Comparison of ENCODE assay signal across 11 mouse cellular contexts in the genomic region with DNA sequence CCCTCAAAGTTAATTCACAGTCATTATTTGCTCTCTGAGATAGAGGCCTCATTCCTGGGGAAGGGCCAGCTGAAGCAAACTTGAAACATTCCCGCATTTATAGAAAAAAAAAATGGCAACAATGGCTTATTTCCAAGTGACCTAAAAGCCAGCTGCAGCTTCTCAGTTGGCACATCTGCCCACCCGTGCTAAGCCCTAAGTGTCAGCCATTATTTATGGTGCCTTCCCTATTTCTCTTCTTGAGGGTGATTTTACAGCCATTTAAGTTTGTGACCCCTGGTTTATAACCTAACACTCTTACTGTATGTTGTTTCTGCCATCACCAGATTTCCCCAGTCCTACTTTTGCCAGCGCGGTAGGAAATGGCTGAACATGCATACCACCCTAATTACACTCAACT. TPM values are rescaled to one million over a fixed set of nuclear protein-coding genes. Genes with fewer than 3 reads are reported as not detected.
DNase-seq lines count a peak whose midpoint lies in the region; ATAC-seq lines count a peak whose summit lies in the region.
"Had no signal": no experiment of that assay in that cellular context is flagged by ENCODE, and none has a peak within 500 bp of the region (broad histone marks: within the 10 kb centered on the region; RNA-seq: fewer than 3 reads in every experiment).

No protein-coding gene starts in this region.

- peak overlapping the region; percentile 75 for H3K27ac ChIP-seq in heart, embryonic 11.5 days (ENCODE audit: low read depth, low read length)
- H3K27ac ChIP-seq in midbrain, embryonic 12.5 days (replicated peaks), result no peak overlapping the region
- no peak overlapping the region for H3K27ac ChIP-seq in midbrain, embryonic 11.5 days (ENCODE audit: low read depth, low read length)
- H3K27ac ChIP-seq in liver, embryonic 11.5 days (ENCODE audit: low read depth, low read length), result no peak overlapping the region
- H3K27ac ChIP-seq in stomach, embryonic 16.5 days (ENCODE audit: low read length), result 0 out of 2 replicates have a peak overlapping the region, but pooled peaks have one; percentile 21

- no peaks in the 10 kb centered on the region for H3K9me3 ChIP-seq in heart, embryonic 11.5 days (replicated peaks; ENCODE audit: control insufficient read depth, low read length)
- H3K9me3 ChIP-seq in midbrain, embryonic 12.5 days, result no peaks in the 10 kb centered on the region
- no peaks in the 10 kb centered on the region for H3K9me3 ChIP-seq in midbrain, embryonic 11.5 days (ENCODE audit: control insufficient read depth, low read length)
- no peaks in the 10 kb centered on the region for H3K9me3 ChIP-seq in liver, embryonic 11.5 days (ENCODE audit: control insufficient read depth, low read length)
- no peaks in the 10 kb centered on the region for H3K9me3 ChIP-seq in stomach, embryonic 16.5 days (replicated peaks; ENCODE audit: control insufficient read depth, low read length)

- no peaks in the 10 kb centered on the region for H3K27me3 ChIP-seq in heart, embryonic 11.5 days (ENCODE audit: control insufficient read depth, insufficient read depth, low read length)
- H3K27me3 ChIP-seq in midbrain, embryonic 12.5 days, result peaks cover 24% of the 10 kb centered on the region; the same call in 1 of the 2 replicates
- no peaks in the 10 kb centered on the region for H3K27me3 ChIP-seq in midbrain, embryonic 11.5 days (ENCODE audit: control insufficient read depth, insufficient read depth, low read length)
- H3K27me3 ChIP-seq in liver, embryonic 11.5 days (replicated peaks; ENCODE audit: control insufficient read depth, insufficient read depth, low read length), result no peaks in the 10 kb centered on the region
- no peaks in the 10 kb centered on the region for H3K27me3 ChIP-seq in stomach, embryonic 16.5 days (ENCODE audit: control insufficient read depth, insufficient read depth, low read length)

- H3K36me3 ChIP-seq in heart, embryonic 11.5 days (ENCODE audit: control insufficient read depth, insufficient read depth, low read length), result no peaks in the 10 kb centered on the region
- no peaks in the 10 kb centered on the region for H3K36me3 ChIP-seq in midbrain, embryonic 12.5 days
- H3K36me3 ChIP-seq in midbrain, embryonic 11.5 days (ENCODE audit: control insufficient read depth, insufficient read depth, low read length), result no peaks in the 10 kb centered on the region
- no peaks in the 10 kb centered on the region for H3K36me3 ChIP-seq in liver, embryonic 11.5 days (ENCODE audit: control insufficient read depth, insufficient read depth, low read length)
- H3K36me3 ChIP-seq in stomach, embryonic 16.5 days (ENCODE audit: control insufficient read depth, insufficient read depth, low read length), result no peaks in the 10 kb centered on the region

- H3K4me3 ChIP-seq in heart, embryonic 11.5 days (ENCODE audit: low read depth, low read length), result peak overlapping the region; percentile 55
- H3K4me3 ChIP-seq in midbrain, embryonic 12.5 days, result no peak overlapping the region
- no peak overlapping the region for H3K4me3 ChIP-seq in midbrain, embryonic 11.5 days (ENCODE audit: low read depth, low read length)
- no peak overlapping the region for H3K4me3 ChIP-seq in liver, embryonic 11.5 days (ENCODE audit: low read depth, low read length)
- no peak overlapping the region for H3K4me3 ChIP-seq in stomach, embryonic 16.5 days (replicated peaks; ENCODE audit: low read length)

- peak overlapping the region; percentile 78; the same call in 1 of the 2 replicates for H3K9ac ChIP-seq in heart, embryonic 11.5 days (ENCODE audit: low read depth, low read length)
- no peak overlapping the region for H3K9ac ChIP-seq in midbrain, embryonic 12.5 days (replicated peaks)
- no peak overlapping the region for H3K9ac ChIP-seq in midbrain, embryonic 11.5 days (ENCODE audit: low read length)
- no peak overlapping the region for H3K9ac ChIP-seq in liver, embryonic 11.5 days (ENCODE audit: low read depth, low read length)
- no peak overlapping the region for H3K9ac ChIP-seq in stomach, embryonic 16.5 days (ENCODE audit: low read length)

- WGBS in heart, embryonic 11.5 days (ENCODE audit: insufficient replicate concordance), result 55% methylated on average over 4 of the region's 4 CpGs
- WGBS in midbrain, embryonic 12.5 days, result 74% methylated on average over 4 of the region's 4 CpGs
- WGBS in midbrain, embryonic 11.5 days, result 75% methylated on average over 4 of the region's 4 CpGs
- 68% methylated on average over 4 of the region's 4 CpGs for WGBS in liver, embryonic 11.5 days
- 22% methylated on average over 4 of the region's 4 CpGs for WGBS in stomach, embryonic 16.5 days

- no peak for DNase-seq in heart, postnatal 4 days
- no peak for DNase-seq in midbrain, embryonic 11.5 days (ENCODE audit: low spot score, missing footprints)
- no peak for DNase-seq in liver, embryonic 11.5 days (ENCODE audit: low spot score)
- no peak for DNase-seq in adrenal gland, postnatal 25 days
- no peak for DNase-seq in layer of hippocampus, adult 9-11 months
- DNase-seq: kidney, postnatal 10 days; thymus, adult 18-20 months had no signal

- peak overlapping the region; percentile 92 for H3K4me2 ChIP-seq in heart, embryonic 11.5 days
- H3K4me2 ChIP-seq in midbrain, embryonic 12.5 days (replicated peaks), result peak overlapping the region; percentile 96; the same call in 1 of the 2 replicates
- no peak overlapping the region for H3K4me2 ChIP-seq in midbrain, embryonic 11.5 days
- peak overlapping the region; percentile 96 for H3K4me2 ChIP-seq in liver, embryonic 11.5 days
- H3K4me2 ChIP-seq in stomach, embryonic 16.5 days (ENCODE audit: low read depth, low read length), result peak overlapping the region; percentile 93; the same call in 1 of the 2 replicates

- no peaks in the 10 kb centered on the region; the same call in 1 of the 2 replicates for H3K4me1 ChIP-seq in heart, embryonic 11.5 days (ENCODE audit: control insufficient read depth, insufficient read depth, low read length)
- H3K4me1 ChIP-seq in midbrain, embryonic 12.5 days, result peaks cover 11% of the 10 kb centered on the region; the same call in 1 of the 2 replicates
- peaks cover 3% of the 10 kb centered on the region for H3K4me1 ChIP-seq in midbrain, embryonic 11.5 days (ENCODE audit: control insufficient read depth, insufficient read depth, low read length)
- H3K4me1 ChIP-seq in liver, embryonic 11.5 days (replicated peaks; ENCODE audit: control insufficient read depth, insufficient read depth, low read length), result peaks cover 4% of the 10 kb centered on the region; the same call in 1 of the 2 replicates
- peaks cover 15% of the 10 kb centered on the region; the same call in 1 of the 2 replicates for H3K4me1 ChIP-seq in stomach, embryonic 16.5 days (ENCODE audit: control insufficient read depth, insufficient read depth, low read length)

- ATAC-seq in heart, embryonic 11.5 days (replicated peaks; ENCODE audit: insufficient number of reproducible peaks, low FRiP score, low TSS enrichment), result no peak
- no peak for ATAC-seq in midbrain, embryonic 12.5 days (ENCODE audit: low FRiP score, low read depth)
- ATAC-seq in midbrain, embryonic 11.5 days (ENCODE audit: low FRiP score), result no peak
- ATAC-seq in liver, embryonic 11.5 days (replicated peaks; ENCODE audit: low FRiP score), result no peak
- ATAC-seq in stomach, embryonic 16.5 days (ENCODE audit: insufficient read depth, low FRiP score), result no peak

RNA-seq across cellular contexts. Expression of gene Kbtbd12, which starts 11.3 kb away (rescaled TPM):
- polyA plus RNA-seq in heart, embryonic 11.5 days (2014; fragmentation: Nextera tagmentation; extraction: Ambion mirVana), result 7.7 and 15.2 TPM in 2 replicates
- total RNA-seq in heart, postnatal 4 days (2021), result 10 to 100 TPM; 20.1 to 25.7 TPM
- polyA plus RNA-seq in midbrain, embryonic 12.5 days (2016; fragmentation: Nextera tagmentation; extraction: Ambion mirVana), result not detected in 2 replicates
- not detected in 2 replicates for polyA plus RNA-seq in midbrain, embryonic 11.5 days (2014; fragmentation: Nextera tagmentation; extraction: Ambion mirVana)
- 0.12 and 0.52 TPM in 2 replicates for polyA plus RNA-seq in liver, embryonic 11.5 days (2014; fragmentation: Nextera tagmentation; extraction: Ambion mirVana)
- 0.61 and 1.7 TPM in 2 replicates for polyA plus RNA-seq in stomach, embryonic 16.5 days (2015; fragmentation: Nextera tagmentation; extraction: Ambion mirVana)
- 0.36 and 1.3 TPM in 2 replicates for total RNA-seq in adrenal gland, postnatal 25 days (2021)
- polyA plus RNA-seq: limb, embryonic 11.5 days had no signal

Comparison
In these comparisons a context has a peak if more than half of its experiments do, and no peak if none do; other contexts are left out.
1. H3K27ac ChIP-seq: peak in heart, embryonic 11.5 days (single experiment) and stomach, embryonic 16.5 days (single experiment); none in midbrain, embryonic 12.5 days (single experiment), midbrain, embryonic 11.5 days (single experiment) and liver, embryonic 11.5 days (single experiment).